Mouse (Mus musculus) left cerebral cortex, adult 18-20 months (tissue): ENCODE measurements around the gene Wdr48. TPM values are rescaled to one million over a fixed set of nuclear protein-coding genes. Genes with fewer than 3 reads are reported as not detected.

Experiments used
- DNase-seq, 2 experiments: peaks; one replicate each; pipeline ENCODE4 v3.0.0; 2021 to 2022; ENCODE audit warnings: low spot score in 2 of 2, mixed read lengths in 1 of 2
- long read RNA-seq, 2 experiments: library from polyadenylated mRNA; stranded (forward); transcript quantifications; one replicate each; pipeline ENCODE4 v2.0.0; 2021
- total RNA-seq, 2 experiments: library from RNA; stranded (reverse); gene quantifications; 2 replicates each; pipeline ENCODE4 v1.2.3; 2021

Gene Wdr48
- 10 to 100 TPM; 76.0 to 76.9 TPM for total RNA-seq
- long read RNA-seq, experiment 1, transcript Wdr48-201 (19 exons, 3,845 nt), result major isoform, 13 of 22 reads
- long read RNA-seq, experiment 1, partial matches to known transcripts, result 2 of 22 reads
- long read RNA-seq, experiment 1, other reads (novel, unspliced or antisense), result 7 of 22 reads
- long read RNA-seq, experiment 2, transcript Wdr48-201 (19 exons, 3,845 nt), result major isoform, 13 of 19 reads
- long read RNA-seq, experiment 2, partial matches to known transcripts, result 2 of 19 reads
- long read RNA-seq, experiment 2, other reads (novel, unspliced or antisense), result 4 of 19 reads

DNA sequence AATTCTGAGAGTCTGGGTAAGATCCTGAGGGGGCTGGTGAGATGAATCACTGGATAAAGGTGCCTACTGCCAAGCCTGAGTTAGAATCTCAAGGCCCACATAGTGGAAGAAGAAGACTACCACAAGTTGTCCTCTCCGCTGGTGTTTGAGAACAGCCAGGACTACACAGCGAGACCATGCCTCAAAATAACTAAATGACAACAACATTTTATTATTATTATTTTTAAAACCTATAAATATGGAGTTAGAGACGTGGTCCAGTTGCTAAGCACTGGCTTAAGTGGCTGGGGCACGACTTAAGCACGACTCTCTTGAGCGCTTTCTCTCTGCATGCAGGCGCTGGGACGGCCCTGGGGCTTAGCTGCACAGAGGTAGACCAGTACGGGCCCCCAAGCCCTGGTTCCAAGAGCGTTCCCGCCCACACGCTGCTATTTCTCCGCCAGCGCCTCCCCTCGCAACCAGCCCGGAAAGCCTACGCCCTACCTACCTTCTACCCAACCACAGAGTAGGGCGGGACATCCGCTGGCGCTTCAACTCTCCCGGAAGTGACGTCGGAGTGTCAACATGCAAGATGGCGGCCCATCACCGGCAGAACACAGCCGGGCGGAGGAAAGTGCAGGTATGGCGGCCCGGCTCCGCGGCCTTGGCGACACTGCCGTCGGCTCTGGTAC lies at the start of gene Wdr48:
Wdr48 (plus strand) TSS at position 540 of the 671 bp plus-strand sequence.
- peak; percentile 96 to 97 for DNase-seq

GRCm38 (mm10) chr9:119847187-119847586 lies 47.5 kb upstream of the Wdr48 start:
- no peak for DNase-seq

DNA sequence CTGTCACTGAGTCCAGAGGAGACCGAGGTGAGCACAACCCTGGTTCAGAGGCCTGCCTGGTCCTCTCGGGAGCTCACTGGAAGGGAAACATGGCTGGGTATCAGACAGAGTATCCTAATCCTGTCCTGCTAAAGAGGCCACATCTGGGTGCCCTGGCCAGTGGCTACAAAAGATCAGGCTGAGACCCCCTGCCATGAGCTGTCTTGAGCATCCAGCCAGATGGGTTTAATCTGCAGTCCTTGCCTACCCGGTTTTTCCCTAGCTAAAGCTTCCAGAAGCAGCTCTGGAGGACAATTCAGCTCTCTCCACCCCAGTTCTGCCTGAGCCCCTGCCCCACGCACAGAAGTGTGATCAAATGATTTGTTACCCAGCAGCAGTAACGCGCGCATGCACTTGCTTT lies 46.0 kb upstream of the Wdr48 start:
- no peak for DNase-seq

DNA sequence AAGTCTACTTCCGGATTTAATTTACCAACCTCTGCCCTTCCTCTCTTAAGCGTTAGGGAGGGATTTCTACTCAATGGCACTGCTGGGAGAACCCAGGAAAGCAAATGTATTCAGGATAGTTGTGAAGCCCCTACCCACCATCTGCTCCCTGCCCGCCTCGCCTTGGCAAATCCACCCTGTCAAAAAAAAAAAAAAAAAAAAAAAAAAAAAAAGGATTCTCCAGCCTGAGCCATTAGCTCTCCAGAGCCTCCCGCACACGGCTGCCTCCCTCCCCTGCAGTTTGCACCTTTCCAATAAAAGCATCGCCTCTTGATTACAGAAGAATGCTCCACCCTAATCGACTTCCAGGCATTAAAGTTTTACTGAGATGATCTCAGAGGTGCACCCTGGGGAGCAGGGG lies 45.5 kb upstream of the Wdr48 start:
- no peak for DNase-seq

DNA sequence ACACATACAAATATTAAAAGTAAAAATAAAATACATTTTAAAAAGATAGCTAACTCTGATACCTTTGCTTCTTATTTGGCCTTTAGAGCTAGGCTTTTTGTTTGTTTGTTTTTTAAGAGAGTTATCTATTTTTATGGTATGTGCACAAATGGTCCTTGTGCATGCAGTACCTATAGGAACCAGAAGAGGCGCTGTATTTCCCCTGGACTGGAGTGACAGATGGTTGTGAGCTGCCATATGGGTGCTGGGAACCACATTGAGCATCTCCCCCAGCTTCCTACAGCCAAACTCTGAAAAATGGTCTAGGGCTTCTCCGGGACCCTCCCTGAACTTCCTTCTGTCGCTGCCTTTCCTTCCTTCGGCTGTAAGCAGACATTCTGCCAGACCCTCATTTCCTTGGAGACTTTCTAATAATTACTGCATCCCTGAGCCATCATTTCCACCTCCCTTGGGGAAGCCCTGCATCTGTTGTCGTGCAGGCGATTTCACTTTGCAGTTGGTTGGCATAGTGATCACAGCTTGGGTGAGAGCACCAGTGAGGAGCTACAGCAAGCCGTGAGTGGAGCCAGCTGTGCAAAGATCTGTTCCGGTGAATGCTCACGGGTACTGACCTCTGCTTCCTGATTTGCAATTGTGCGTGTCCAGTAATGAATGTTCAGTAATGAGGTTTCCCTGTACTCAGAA lies 42.2 kb upstream of the Wdr48 start:
- no peak for DNase-seq

GRCm38 (mm10) chr9:119853071-119853846 lies 41.4 kb upstream of the Wdr48 start:
- DNase-seq, result no peak

DNA sequence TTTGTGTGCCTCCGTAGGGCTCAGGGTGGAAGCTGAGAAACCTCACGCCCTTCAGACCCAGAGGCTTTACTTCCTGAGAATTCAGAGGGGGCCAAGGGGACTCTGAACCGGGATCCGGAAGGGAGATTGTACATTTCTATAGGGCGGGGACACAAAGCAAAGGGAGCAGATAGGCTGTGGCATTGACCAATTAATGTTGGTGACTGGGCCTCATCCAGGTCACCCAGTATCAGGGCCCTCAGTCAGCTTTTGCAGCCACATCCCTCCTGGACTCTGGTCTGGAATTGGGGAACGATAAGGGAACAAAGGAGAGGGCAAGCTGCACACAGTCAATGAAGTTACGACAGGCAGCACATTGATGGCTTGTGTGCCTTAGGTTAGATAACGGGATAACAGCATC lies 40.5 kb upstream of the Wdr48 start:
- DNase-seq, result no peak

DNA sequence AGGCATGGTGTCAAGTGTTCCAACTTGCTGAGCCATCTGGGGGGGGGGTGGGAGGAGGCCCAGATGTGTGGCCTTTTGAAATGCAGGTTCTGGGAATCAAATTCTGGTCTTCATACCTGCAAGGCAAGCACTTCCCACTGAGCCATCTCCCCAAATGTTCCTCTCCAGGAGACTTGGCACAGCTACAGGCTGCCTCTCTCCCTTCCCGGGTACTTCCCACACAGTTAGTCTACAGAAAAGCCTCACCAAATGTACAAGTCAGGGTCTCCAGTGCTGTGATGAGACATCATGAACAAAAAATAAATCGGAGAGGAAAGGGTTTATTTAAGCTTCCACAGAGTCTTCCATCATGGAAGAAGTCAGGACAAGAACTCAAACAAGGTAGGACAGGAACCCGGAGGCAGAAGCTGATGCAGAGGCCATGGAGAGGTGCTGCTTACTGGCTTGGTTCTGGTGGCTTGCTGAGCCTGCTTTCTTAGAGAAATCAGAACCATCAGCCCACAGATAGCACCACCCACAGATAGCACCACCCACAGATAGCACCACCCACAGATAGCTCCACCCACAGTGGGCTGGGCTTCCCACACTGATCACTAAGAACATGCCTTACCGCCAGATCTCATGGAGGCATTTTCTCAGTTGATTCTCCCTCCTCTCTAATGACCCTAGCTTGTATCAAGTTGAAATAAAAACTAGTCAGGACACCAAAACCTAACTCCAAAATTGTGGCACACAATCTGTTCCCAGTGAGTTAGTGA lies 7.4 kb upstream of the Wdr48 start:
- no peak for DNase-seq

DNA sequence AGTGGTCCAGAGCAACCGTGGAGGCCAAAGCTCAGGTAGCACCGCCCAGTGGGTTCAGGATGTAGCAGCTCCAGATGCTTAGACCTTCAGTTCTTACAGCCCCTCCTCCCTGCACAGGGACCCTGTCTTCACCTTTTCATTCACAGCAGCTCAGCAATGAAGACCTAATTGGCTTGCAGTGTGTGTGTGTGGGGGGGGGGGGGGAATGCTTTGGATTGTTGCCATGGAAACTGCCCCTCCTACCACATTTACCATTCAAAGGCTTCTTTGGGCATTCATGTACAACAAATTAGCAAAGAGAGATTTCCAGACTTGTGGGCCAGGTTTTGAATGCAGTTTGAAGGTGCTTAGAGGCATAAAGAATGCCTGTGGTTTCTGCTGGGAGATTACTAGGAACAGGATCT lies 5.8 kb upstream of the Wdr48 start:
- DNase-seq, result no peak

- DNase-seq, result no peak
Measured at GRCm38 (mm10) chr9:119889446-119889845, 5.2 kb upstream of the Wdr48 start.

GRCm38 (mm10) chr9:119890692-119891091 lies 4.0 kb upstream of the Wdr48 start:
- peak in 1 of 2 experiments; percentile 30 for DNase-seq

DNA sequence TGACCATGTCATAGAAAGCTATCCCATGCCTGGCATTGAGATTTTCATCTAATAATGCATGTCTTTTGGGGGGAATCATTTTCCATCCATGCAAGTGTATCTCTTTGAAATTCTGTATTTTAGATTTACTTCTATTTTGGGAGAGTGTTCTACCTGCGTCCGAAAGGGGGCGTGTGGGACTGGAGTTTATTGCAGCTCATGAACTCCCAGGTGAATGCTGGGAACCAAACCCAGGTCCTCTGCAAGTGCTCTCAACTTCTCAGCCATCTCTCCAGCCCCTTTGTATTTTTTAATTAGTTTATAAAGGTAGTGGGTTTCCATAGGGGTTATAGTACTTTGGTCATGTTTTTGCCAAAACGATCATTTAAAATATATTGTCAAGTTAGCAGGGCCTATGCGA lies 797 bp upstream of the Wdr48 start:
- no peak for DNase-seq

DNA sequence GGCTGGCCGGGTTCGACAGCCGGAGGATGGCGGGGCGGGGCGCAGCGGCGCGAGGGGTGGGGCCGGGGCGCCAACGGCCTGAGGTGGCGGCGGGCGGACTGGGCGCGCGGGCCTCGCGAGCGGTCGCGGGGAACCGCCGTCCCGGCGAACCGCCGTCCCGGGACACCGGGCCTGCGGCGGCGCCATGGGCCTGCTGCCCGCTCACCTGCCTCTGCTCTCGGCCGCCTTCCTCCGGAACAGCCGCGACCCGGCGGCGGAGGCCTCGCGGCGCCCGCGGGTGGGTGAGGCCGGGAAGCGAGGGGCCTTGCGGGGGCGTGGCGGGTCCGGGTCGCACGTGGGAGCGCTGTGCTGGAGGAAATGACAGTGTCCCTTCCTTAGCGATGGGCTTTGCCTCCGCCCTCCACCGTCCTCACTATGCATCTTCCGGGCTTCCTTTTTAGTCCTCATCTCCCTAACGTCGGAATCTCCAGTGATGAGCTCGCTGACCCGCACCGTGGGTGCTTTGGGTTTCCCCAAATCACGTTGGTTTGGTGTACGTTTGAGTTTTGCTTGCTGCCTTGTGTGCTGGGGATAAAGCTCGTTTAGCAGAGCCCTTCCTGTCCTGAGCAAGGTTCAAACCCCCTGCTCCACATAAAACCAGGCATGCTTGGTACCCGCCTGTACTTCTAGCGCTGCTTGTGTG lies 503 bp downstream of the Wdr48 start:
- peak; percentile 23 to 42 for DNase-seq

DNA sequence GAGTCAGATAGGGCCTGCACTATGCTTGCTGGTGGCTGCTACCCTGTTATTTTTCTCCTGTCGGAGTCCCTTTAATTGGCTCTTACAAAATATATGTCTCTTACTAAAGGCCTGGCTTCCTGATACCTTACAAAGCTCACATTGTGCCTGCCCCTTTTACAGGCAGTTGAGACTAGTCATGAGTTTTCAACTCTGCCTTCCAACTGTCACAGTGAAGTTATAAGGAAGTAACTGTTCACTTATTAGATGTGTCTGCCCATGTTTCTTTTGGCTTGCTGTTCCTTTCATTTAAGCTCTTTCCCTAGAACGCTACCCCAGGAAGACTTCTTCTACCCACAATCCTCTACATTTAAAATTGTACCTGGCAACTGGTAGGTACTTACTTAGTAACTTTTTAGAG lies 4.8 kb downstream of the Wdr48 start:
- no peak for DNase-seq

DNA sequence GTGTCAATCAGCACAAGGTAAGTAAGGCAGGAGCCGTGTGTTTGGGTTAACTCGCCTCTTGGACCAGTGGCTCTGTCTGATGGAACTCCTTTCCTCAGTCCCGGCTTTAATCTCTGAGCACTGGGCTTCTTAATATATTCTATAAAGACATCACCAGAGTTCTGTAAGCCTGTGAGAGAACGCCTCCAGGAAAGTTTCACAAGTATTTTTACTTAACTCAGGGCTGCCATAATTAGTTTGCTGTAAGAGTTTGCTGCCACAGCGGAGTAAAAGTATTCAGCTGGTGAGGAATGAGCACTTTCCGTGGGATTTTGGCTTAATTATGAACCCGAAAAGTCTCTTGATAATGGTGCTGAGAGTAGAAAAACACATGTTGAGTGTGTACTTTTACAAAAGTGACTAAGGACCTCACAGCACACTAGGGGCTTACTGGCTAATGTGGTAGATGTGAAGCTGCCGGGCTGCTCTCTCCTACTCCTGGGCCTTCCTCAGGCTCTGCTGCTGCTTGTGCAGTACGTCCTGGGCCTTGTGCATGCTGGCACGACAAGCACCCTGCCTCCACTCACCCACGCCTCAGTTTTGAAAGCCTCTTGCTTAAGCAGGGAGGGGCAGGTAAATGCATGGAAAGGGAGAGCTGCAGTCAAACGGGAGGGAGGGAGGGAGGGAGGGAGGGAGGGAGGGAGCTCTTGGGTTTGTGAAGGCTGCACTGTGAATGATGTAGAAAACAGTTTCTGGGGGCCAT lies 7.9 kb downstream of the Wdr48 start:
- DNase-seq, result peak; percentile 25 to 27

DNA sequence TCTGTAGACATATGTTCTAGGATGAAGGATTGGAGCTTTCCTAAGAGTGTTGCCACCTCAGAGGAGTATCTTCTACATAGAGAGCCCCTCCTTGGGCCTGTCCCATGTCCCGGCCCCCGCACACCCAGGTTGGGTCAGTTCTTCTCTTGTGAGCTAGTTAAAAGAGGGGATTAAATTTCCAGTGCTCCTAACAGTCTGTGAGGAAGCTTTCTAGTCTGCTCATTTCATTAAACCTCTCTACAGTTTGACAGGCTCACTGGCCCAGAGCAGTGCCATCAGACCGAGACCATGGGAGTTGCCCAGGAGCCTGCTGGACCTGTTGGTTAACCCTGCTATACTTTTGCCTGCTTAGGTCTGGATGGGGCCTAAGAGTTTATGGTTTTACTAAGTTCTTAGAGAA lies 14.0 kb downstream of the Wdr48 start:
- no peak for DNase-seq

- DNase-seq, result peak in 1 of 2 experiments; percentile 33
Measured at GRCm38 (mm10) chr9:119909931-119910330, 15.3 kb downstream of the Wdr48 start.

- no peak for DNase-seq
Measured at GRCm38 (mm10) chr9:119913087-119913838, 18.6 kb downstream of the Wdr48 start.

GRCm38 (mm10) chr9:119919858-119920257 lies 25.2 kb downstream of the Wdr48 start:
- DNase-seq, result no peak
